18 mouse cellular contexts compared by ENCODE assay signal in genomic region chr3:97230631-97231404, GRCm38 (mm10).
DNase-seq lines count a peak whose midpoint lies in the region; ATAC-seq and TF ChIP-seq lines count a peak whose summit lies in the region.
"Had no signal": no experiment of that assay in that cellular context is flagged by ENCODE, and none has a peak within 500 bp of the region (broad histone marks: within the 10 kb centered on the region; RNA-seq: fewer than 3 reads in every experiment).

No protein-coding gene starts in this region.

- H3K4me2 ChIP-seq in intestine, postnatal 0 days (replicated peaks; ENCODE audit: low read depth), result no peak overlapping the region
- no peak overlapping the region for H3K4me2 ChIP-seq in intestine, embryonic 16.5 days (ENCODE audit: low read depth, low read length)
- no peak overlapping the region for H3K4me2 ChIP-seq in lung, postnatal 0 days (replicated peaks; ENCODE audit: low read depth, low read length)
- H3K4me2 ChIP-seq: forebrain, embryonic 13.5 days; heart, embryonic 15.5 days had no signal

- no peak overlapping the region for H3K27ac ChIP-seq in intestine, postnatal 0 days (ENCODE audit: low read depth, low read length)
- no peak overlapping the region for H3K27ac ChIP-seq in intestine, embryonic 16.5 days (ENCODE audit: low read length)
- no peak overlapping the region for H3K27ac ChIP-seq in lung, postnatal 0 days (ENCODE audit: low read length)
- no peak overlapping the region for H3K27ac ChIP-seq in MEL (ENCODE audit: control insufficient read depth, low read depth, low read length)
- H3K27ac ChIP-seq: forebrain, embryonic 13.5 days; heart, embryonic 15.5 days had no signal

- no peaks in the 10 kb centered on the region for H3K36me3 ChIP-seq in intestine, postnatal 0 days (ENCODE audit: control insufficient read depth, insufficient read depth)
- no peaks in the 10 kb centered on the region for H3K36me3 ChIP-seq in intestine, embryonic 16.5 days (ENCODE audit: control insufficient read depth, insufficient read depth, low read length)
- H3K36me3 ChIP-seq in lung, postnatal 0 days (ENCODE audit: insufficient read depth, low read length), result no peaks in the 10 kb centered on the region
- peaks cover 0 to 11% of the 10 kb centered on the region in 2 experiments; a peak in 2 of 4 replicates for H3K36me3 ChIP-seq in MEL (ENCODE audit: control insufficient read depth in 1 of 2, insufficient read depth in 2 of 2, low read length in 2 of 2)
- H3K36me3 ChIP-seq: heart, embryonic 15.5 days had no signal

- no peak for ATAC-seq in intestine, postnatal 0 days
- ATAC-seq in intestine, embryonic 16.5 days, result no peak
- ATAC-seq in lung, postnatal 0 days, result no peak
- no peak for ATAC-seq in inflammation-experienced regulatory T-cells, adult 6 months
- ATAC-seq: forebrain, embryonic 13.5 days had no signal

- TF ChIP-seq EP300 in lung, postnatal 0 days (IDR thresholded peaks at IDR 0.05), result no peak
- TF ChIP-seq EP300 in MEL (IDR thresholded peaks at IDR 0.05; ENCODE audit: low read depth in 1 of 2, low read length in 2 of 2), result no peak

- peaks cover 1% of the 10 kb centered on the region; the same call in 1 of the 2 replicates for H3K79me2 ChIP-seq in MEL (ENCODE audit: control insufficient read depth, insufficient read depth, low read length, poor library complexity)

- no peaks in the 10 kb centered on the region for H3K27me3 ChIP-seq in intestine, postnatal 0 days (replicated peaks; ENCODE audit: control insufficient read depth, insufficient read depth, low read length)
- H3K27me3 ChIP-seq in intestine, embryonic 16.5 days (replicated peaks; ENCODE audit: control insufficient read depth, insufficient read depth, low read length), result no peaks in the 10 kb centered on the region
- no peaks in the 10 kb centered on the region for H3K27me3 ChIP-seq in lung, postnatal 0 days (replicated peaks; ENCODE audit: insufficient read depth, low read length)
- H3K27me3 ChIP-seq in MEL (ENCODE audit: control insufficient read depth in 1 of 2, insufficient read depth in 2 of 2, low read length in 2 of 2), result no peaks in the 10 kb centered on the region
- H3K27me3 ChIP-seq: forebrain, embryonic 13.5 days; heart, embryonic 15.5 days; megakaryocyte, embryonic 14.5 days had no signal

- peak; percentile 43 for TF ChIP-seq CTCF in intestine, postnatal 0 days (IDR thresholded peaks at IDR 0.05; ENCODE audit: low read depth)
- TF ChIP-seq CTCF in lung, postnatal 0 days (IDR thresholded peaks at IDR 0.05), result peak; percentile 31; the same call in 1 of the 2 replicates
- TF ChIP-seq CTCF in lung, adult 2 months (IDR thresholded peaks at IDR 0.05; ENCODE audit: insufficient read depth, low read length), result no peak
- TF ChIP-seq CTCF in MEL (IDR thresholded peaks at IDR 0.05 in 2 of 3, conservative IDR thresholded peaks at IDR 0.05 in 1 of 3; ENCODE audit: control insufficient read depth in 1 of 3, insufficient read depth in 1 of 3, low read depth in 2 of 3, low read length in 3 of 3, poor library complexity in 1 of 3, severe bottlenecking in 1 of 3), result peak; percentile 27 to 47 (median 41); a peak in 5 of 6 replicates

- H3K9me3 ChIP-seq in intestine, postnatal 0 days (ENCODE audit: control insufficient read depth), result no peaks in the 10 kb centered on the region
- H3K9me3 ChIP-seq in intestine, embryonic 16.5 days (ENCODE audit: control insufficient read depth, low read length), result no peaks in the 10 kb centered on the region
- no peaks in the 10 kb centered on the region for H3K9me3 ChIP-seq in lung, postnatal 0 days (ENCODE audit: low read length)
- no peaks in the 10 kb centered on the region for H3K9me3 ChIP-seq in MEL (replicated peaks; ENCODE audit: insufficient read depth, low read length)
- H3K9me3 ChIP-seq: forebrain, embryonic 13.5 days; heart, embryonic 15.5 days; megakaryocyte, embryonic 14.5 days had no signal

- H3K4me3 ChIP-seq in intestine, postnatal 0 days (ENCODE audit: low read depth, low read length), result no peak overlapping the region
- H3K4me3 ChIP-seq in intestine, embryonic 16.5 days (ENCODE audit: low read length), result no peak overlapping the region
- no peak overlapping the region for H3K4me3 ChIP-seq in lung, postnatal 0 days (ENCODE audit: low read depth, low read length)
- H3K4me3 ChIP-seq in lung, adult 2 months (replicated peaks; ENCODE audit: extremely low read depth, low read depth, low read length), result no peak overlapping the region
- H3K4me3 ChIP-seq in MEL (ENCODE audit: control insufficient read depth in 1 of 2, insufficient read depth in 1 of 2, low read depth in 2 of 2, low read length in 2 of 2), result no peak overlapping the region
- H3K4me3 ChIP-seq: forebrain, embryonic 13.5 days; heart, embryonic 15.5 days; megakaryocyte, embryonic 14.5 days had no signal

- TF ChIP-seq RAD21 in MEL (IDR thresholded peaks at IDR 0.05; ENCODE audit: low read depth, low read length), result no peak; the same call in 1 of the 2 replicates

- DNase-seq in lung, postnatal 0 days (ENCODE audit: low spot score), result no peak
- no peak for DNase-seq in lung, adult 2 months
- DNase-seq in MEL (ENCODE audit: low read depth, low spot score), result peak; percentile 47
- peak; percentile 23 for DNase-seq in induced T-regulatory cell, adult 2 months (ENCODE audit: low read depth)
- DNase-seq: adrenal gland, adult 2 months; cerebellum, adult 9-10 months; gastrocnemius, postnatal 14 days; heart, adult 18-20 months; layer of hippocampus, postnatal 36 days; left cerebral cortex, postnatal 4 days; lung, postnatal 14 days; right cerebral cortex, postnatal 4 days had no signal

- no peaks in the 10 kb centered on the region; the same call in 1 of the 2 replicates for H3K4me1 ChIP-seq in intestine, postnatal 0 days (replicated peaks; ENCODE audit: control insufficient read depth, insufficient read depth, low read length)
- H3K4me1 ChIP-seq in intestine, embryonic 16.5 days (ENCODE audit: control insufficient read depth, insufficient read depth, low read length), result peaks cover 8% of the 10 kb centered on the region; the same call in 1 of the 2 replicates
- H3K4me1 ChIP-seq in lung, postnatal 0 days (ENCODE audit: insufficient read depth, low read depth, low read length), result no peaks in the 10 kb centered on the region
- H3K4me1 ChIP-seq in lung, adult 2 months (ENCODE audit: control insufficient read depth, insufficient read depth, low read length), result peaks cover 2% of the 10 kb centered on the region
- H3K4me1 ChIP-seq in MEL (ENCODE audit: control insufficient read depth in 1 of 2, insufficient read depth in 2 of 2, low read length in 2 of 2), result peaks cover 3 to 27% of the 10 kb centered on the region in 2 experiments; a peak in 3 of 4 replicates

- 96% methylated on average over 5 of the region's 5 CpGs for WGBS in intestine, postnatal 0 days
- WGBS in intestine, embryonic 16.5 days, result 94% methylated on average over 5 of the region's 5 CpGs
- WGBS in lung, postnatal 0 days, result 96% methylated on average over 5 of the region's 5 CpGs
- WGBS in lung, adult 2 months, result 97% methylated on average over 5 of the region's 5 CpGs

- TF ChIP-seq POLR2A in lung, adult 2 months (IDR thresholded peaks at IDR 0.05; ENCODE audit: borderline replicate concordance, extremely low read depth, low read depth, low read length), result no peak
- TF ChIP-seq POLR2A in MEL (IDR thresholded peaks at IDR 0.05; ENCODE audit: control insufficient read depth in 1 of 2, insufficient read depth in 1 of 2, low read depth in 1 of 2, low read length in 2 of 2, poor library complexity in 1 of 2), result no peak

- H3K9ac ChIP-seq in intestine, postnatal 0 days (ENCODE audit: low read depth, low read length), result no peak overlapping the region
- no peak overlapping the region for H3K9ac ChIP-seq in intestine, embryonic 16.5 days (ENCODE audit: low read depth, low read length)
- H3K9ac ChIP-seq in lung, postnatal 0 days (replicated peaks; ENCODE audit: low read depth), result no peak overlapping the region
- H3K9ac ChIP-seq in MEL (ENCODE audit: control insufficient read depth, low read depth, low read length, poor library complexity, severe bottlenecking), result no peak overlapping the region
- H3K9ac ChIP-seq: forebrain, embryonic 13.5 days; heart, embryonic 15.5 days had no signal

TF ChIP-seq in MEL, 35 proteins besides CTCF, POLR2A, EP300 and RAD21:
- TF ChIP-seq MAFK (IDR thresholded peaks at IDR 0.05; ENCODE audit: borderline replicate concordance, low read depth, low read length) (no peak), SMC3 (IDR thresholded peaks at IDR 0.05; ENCODE audit: low read depth, low read length) (peak; percentile 13; the same call in 1 of the 2 replicates), TBP (IDR thresholded peaks at IDR 0.05; ENCODE audit: low read depth, low read length) (peak; percentile 95)

Comparison
In these comparisons a context has a peak if more than half of its experiments do, and no peak if none do; other contexts are left out.
1. DNase-seq: peak in MEL (single experiment) and induced T-regulatory cell, adult 2 months (single experiment); none in lung, postnatal 0 days (single experiment) and lung, adult 2 months (single experiment).